Comparison of ENCODE assay signal across 10 mouse cellular contexts in the genomic region with DNA sequence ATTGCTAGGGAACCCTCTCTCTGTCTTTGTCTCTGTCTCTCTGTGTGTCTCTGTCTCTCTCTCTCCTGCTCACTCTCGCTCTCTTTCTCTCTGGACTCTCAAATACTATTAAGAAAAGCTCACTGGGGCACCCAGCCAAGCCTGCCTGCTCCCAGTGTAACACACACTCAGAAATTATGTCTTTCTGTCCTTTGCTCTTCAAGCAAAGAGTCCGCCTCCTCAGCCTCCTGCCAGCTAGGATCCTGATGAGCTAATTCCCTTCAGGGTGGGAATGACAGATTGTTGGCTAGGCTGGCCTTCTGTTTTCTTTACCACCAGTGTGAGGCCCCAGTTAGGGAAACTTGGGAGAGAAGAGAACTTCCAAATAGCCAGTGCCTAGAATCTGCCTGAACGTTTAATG. TPM values are rescaled to one million over a fixed set of nuclear protein-coding genes. Genes with fewer than 3 reads are reported as not detected.
DNase-seq lines count a peak whose midpoint lies in the region; ATAC-seq and TF ChIP-seq lines count a peak whose summit lies in the region.
"Had no signal": no experiment of that assay in that cellular context is flagged by ENCODE, and none has a peak within 500 bp of the region (broad histone marks: within the 10 kb centered on the region; RNA-seq: fewer than 3 reads in every experiment).

No protein-coding gene starts in this region.

- intact Hi-C loops in gastrocnemius, adult 2 months (cut with DNase I), result no loop called here

- 37% methylated on average over 3 of the region's 3 CpGs for WGBS in heart, embryonic 10.5 days
- WGBS in intestine, embryonic 16.5 days, result 25% methylated on average over 3 of the region's 3 CpGs
- WGBS in lung, postnatal 0 days, result 40% methylated on average over 3 of the region's 3 CpGs

- H3K4me2 ChIP-seq in intestine, embryonic 16.5 days (ENCODE audit: low read depth, low read length), result no peak overlapping the region
- no peak overlapping the region for H3K4me2 ChIP-seq in lung, postnatal 0 days (replicated peaks; ENCODE audit: low read depth, low read length)
- H3K4me2 ChIP-seq: embryonic facial prominence, embryonic 13.5 days had no signal

- peaks cover 20% of the 10 kb centered on the region for H3K4me1 ChIP-seq in heart, embryonic 10.5 days
- H3K4me1 ChIP-seq in intestine, embryonic 16.5 days (ENCODE audit: control insufficient read depth, insufficient read depth, low read length), result 0 out of 2 replicates have a peak, but pooled peaks cover 4% of the 10 kb centered on the region
- no peaks in the 10 kb centered on the region for H3K4me1 ChIP-seq in lung, postnatal 0 days (ENCODE audit: insufficient read depth, low read depth, low read length)

- no peaks in the 10 kb centered on the region for H3K9me3 ChIP-seq in heart, embryonic 10.5 days
- H3K9me3 ChIP-seq in intestine, embryonic 16.5 days (ENCODE audit: control insufficient read depth, low read length), result no peaks in the 10 kb centered on the region
- no peaks in the 10 kb centered on the region for H3K9me3 ChIP-seq in lung, postnatal 0 days (ENCODE audit: low read length)
- H3K9me3 ChIP-seq: embryonic facial prominence, embryonic 13.5 days had no signal

- H3K36me3 ChIP-seq in heart, embryonic 10.5 days, result no peaks in the 10 kb centered on the region
- no peaks in the 10 kb centered on the region for H3K36me3 ChIP-seq in intestine, embryonic 16.5 days (ENCODE audit: control insufficient read depth, insufficient read depth, low read length)
- H3K36me3 ChIP-seq in lung, postnatal 0 days (ENCODE audit: insufficient read depth, low read length), result no peaks in the 10 kb centered on the region
- H3K36me3 ChIP-seq: embryonic facial prominence, embryonic 13.5 days had no signal

- TF ChIP-seq CTCF in gastrocnemius, adult 2 months (IDR thresholded peaks at IDR 0.05), result no peak
- no peak for TF ChIP-seq CTCF in lung, postnatal 0 days (IDR thresholded peaks at IDR 0.05)

- peaks cover 51% of the 10 kb centered on the region for H3K27me3 ChIP-seq in heart, embryonic 10.5 days (ENCODE audit: insufficient read depth, poor library complexity, severe bottlenecking)
- H3K27me3 ChIP-seq in intestine, embryonic 16.5 days (replicated peaks; ENCODE audit: control insufficient read depth, insufficient read depth, low read length), result no peaks in the 10 kb centered on the region
- no peaks in the 10 kb centered on the region for H3K27me3 ChIP-seq in lung, postnatal 0 days (replicated peaks; ENCODE audit: insufficient read depth, low read length)
- H3K27me3 ChIP-seq: embryonic facial prominence, embryonic 13.5 days had no signal

- peak; percentile 62; the same call in 1 of the 2 replicates for ATAC-seq in intestine, embryonic 16.5 days
- ATAC-seq in lung, postnatal 0 days, result peak; percentile 86

- no peak overlapping the region for H3K27ac ChIP-seq in heart, embryonic 10.5 days
- H3K27ac ChIP-seq in gastrocnemius, adult 2 months, result peak overlapping the region; percentile 13; the same call in 1 of the 2 replicates
- H3K27ac ChIP-seq in intestine, embryonic 16.5 days (ENCODE audit: low read length), result no peak overlapping the region; the same call in 1 of the 2 replicates
- H3K27ac ChIP-seq in lung, postnatal 0 days (ENCODE audit: low read length), result no peak overlapping the region
- H3K27ac ChIP-seq: embryonic facial prominence, embryonic 13.5 days; macrophage had no signal

- peak; percentile 96 for DNase-seq in heart, adult 11 months
- DNase-seq in heart, embryonic 10.5 days (ENCODE audit: low spot score), result no peak
- peak; percentile 48 to 55 for DNase-seq in adrenal gland, adult 18-20 months (ENCODE audit: low spot score in 2 of 2)
- peak; percentile 78 for DNase-seq in gastrocnemius, adult 2 months
- peak; percentile 81 for DNase-seq in lung, postnatal 0 days (ENCODE audit: low spot score)
- DNase-seq in testis, postnatal 14 days (ENCODE audit: low spot score), result peak; percentile 38
- no peak for DNase-seq in thymus, postnatal 36 days

- H3K9ac ChIP-seq in intestine, embryonic 16.5 days (ENCODE audit: low read depth, low read length), result no peak overlapping the region
- no peak overlapping the region for H3K9ac ChIP-seq in lung, postnatal 0 days (replicated peaks; ENCODE audit: low read depth)
- H3K9ac ChIP-seq: embryonic facial prominence, embryonic 13.5 days had no signal

- H3K4me3 ChIP-seq in heart, embryonic 10.5 days, result no peak overlapping the region
- no peak overlapping the region for H3K4me3 ChIP-seq in gastrocnemius, adult 2 months
- no peak overlapping the region for H3K4me3 ChIP-seq in intestine, embryonic 16.5 days (ENCODE audit: low read length)
- no peak overlapping the region for H3K4me3 ChIP-seq in lung, postnatal 0 days (ENCODE audit: low read depth, low read length)
- H3K4me3 ChIP-seq: embryonic facial prominence, embryonic 13.5 days had no signal

- TF ChIP-seq EP300 in lung, postnatal 0 days (IDR thresholded peaks at IDR 0.05), result no peak

RNA-seq across cellular contexts. Expression of a gene that starts 57.1 kb away (rescaled TPM):
- 23.9 and 24.6 TPM in 2 replicates for polyA plus RNA-seq in heart, embryonic 10.5 days (2016; fragmentation: Nextera tagmentation; extraction: Ambion mirVana)
- total RNA-seq in adrenal gland, adult 18-20 months (2021), result 10 to 100 TPM; 28.2 to 31.3 TPM
- 10 to 100 TPM; 20.9 to 21.7 TPM for total RNA-seq in gastrocnemius, adult 2 months (2021)
- polyA plus RNA-seq in intestine, embryonic 16.5 days (2015; fragmentation: Nextera tagmentation; extraction: Ambion mirVana), result 19.8 and 20.3 TPM in 2 replicates
- polyA plus RNA-seq in lung, postnatal 0 days (2015; fragmentation: Nextera tagmentation; extraction: Ambion mirVana), result 22.7 and 22.9 TPM in 2 replicates

Comparison
In these comparisons a context has a peak if more than half of its experiments do, and no peak if none do; other contexts are left out.
1. DNase-seq: peak in heart, adult 11 months (single experiment), adrenal gland, adult 18-20 months (2 of 2), gastrocnemius, adult 2 months (single experiment), lung, postnatal 0 days (single experiment) and testis, postnatal 14 days (single experiment); none in heart, embryonic 10.5 days (single experiment) and thymus, postnatal 36 days (0 of 2).